Mouse (Mus musculus): ENCODE results near the gene Sult2b1. TPM values are rescaled to one million over a fixed set of nuclear protein-coding genes. Genes with fewer than 3 reads are reported as not detected.

The Sult2b1 gene
- total RNA-seq, 4 experiments from 2014 or later, result 9.9 to 12.5 (median 11.3) TPM

DNA sequence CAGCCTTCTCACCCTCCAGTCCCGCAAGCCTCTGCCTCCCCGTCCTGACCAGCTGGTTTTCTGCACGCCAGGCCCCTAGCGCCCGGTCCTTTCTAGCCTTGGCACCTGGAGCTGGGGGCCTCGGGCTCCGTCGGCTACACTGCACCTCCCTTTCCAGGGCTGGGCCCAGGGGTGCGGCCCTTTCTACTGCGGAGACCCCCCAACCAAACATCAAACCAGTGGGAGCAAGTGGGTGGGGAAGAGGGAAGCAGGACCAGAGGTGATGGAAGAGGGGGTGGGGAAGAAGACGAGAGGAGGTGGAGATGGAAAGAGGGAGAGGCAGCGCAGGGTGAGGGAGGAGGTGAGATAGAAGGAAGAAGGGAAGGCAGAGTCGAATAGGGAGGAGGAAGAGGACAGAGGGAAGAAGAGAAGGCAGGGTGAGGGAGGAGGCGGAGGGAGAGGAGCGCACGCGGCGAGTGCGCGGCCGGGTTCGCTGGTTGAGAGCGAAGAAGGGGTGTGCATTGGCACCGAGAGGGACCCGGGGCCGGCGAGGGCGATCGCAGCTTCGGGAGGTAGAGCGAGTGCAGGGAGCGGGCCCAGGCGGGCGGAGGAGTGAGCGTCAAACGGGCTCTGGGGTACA lies 84.8 kb downstream of the Sult2b1 start, which contains the start of gene Car11:
TSS of gene Car11 (plus strand) at position 321 of the 619 bp plus-strand sequence.
- no peak for DNase-seq (ENCODE audit: low spot score in 2 of 2)

DNA sequence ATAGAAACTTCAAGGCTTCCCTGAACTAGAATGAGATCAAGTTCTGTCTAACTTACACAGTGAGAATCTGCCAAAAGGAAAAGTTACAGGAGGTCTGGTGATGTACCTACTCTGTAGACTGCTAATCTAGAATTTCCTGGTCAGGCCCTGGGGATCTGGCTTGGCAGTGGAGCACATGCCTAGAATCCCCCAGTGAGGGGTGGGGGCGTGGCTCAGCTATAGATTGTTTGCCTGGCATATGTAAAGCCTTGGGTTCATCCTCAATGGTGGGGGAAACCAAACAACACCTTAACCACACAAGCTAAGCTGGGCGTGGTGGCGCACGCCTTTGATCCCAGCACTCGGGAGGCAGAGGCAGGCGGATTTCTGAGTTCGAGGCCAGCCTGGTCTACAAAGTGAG lies 86.6 kb downstream of the Sult2b1 start:
- no peak for DNase-seq (ENCODE audit: low spot score in 2 of 2)

GRCm38 (mm10) chr7:45695098-45695497 lies 89.4 kb downstream of the Sult2b1 start:
- DNase-seq (ENCODE audit: low spot score in 2 of 2), result no peak

GRCm38 (mm10) chr7:45693921-45694591 lies 90.4 kb downstream of the Sult2b1 start, which contains the start of gene Sec1:
Gene Sec1 (minus strand): TSS chr7:45694402.
- DNase-seq (ENCODE audit: low spot score in 2 of 2), result no peak

DNA sequence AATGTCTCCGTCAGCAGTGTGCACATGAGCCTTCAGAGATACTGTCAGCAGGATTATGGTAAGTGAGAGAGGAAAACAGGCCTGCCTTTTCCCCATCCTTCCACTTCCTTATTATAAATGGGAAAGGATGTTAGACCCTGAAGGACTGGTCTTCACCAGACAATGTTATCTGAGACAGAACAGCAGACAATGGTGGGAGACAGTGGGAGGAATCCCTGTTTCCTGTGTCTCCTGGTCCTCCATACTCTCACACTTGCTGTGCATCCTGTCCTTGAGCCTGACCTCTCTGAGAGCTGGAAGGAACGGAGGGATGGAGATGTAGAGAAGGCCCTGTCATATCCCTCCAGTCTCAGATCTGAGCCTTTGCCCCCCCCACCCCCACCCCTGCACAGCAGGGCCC lies 92.1 kb downstream of the Sult2b1 start:
- no peak for DNase-seq (ENCODE audit: low spot score in 2 of 2)

GRCm38 (mm10) chr7:45689800-45690199 lies 94.7 kb downstream of the Sult2b1 start:
- no peak for DNase-seq (ENCODE audit: low spot score in 2 of 2)

DNA sequence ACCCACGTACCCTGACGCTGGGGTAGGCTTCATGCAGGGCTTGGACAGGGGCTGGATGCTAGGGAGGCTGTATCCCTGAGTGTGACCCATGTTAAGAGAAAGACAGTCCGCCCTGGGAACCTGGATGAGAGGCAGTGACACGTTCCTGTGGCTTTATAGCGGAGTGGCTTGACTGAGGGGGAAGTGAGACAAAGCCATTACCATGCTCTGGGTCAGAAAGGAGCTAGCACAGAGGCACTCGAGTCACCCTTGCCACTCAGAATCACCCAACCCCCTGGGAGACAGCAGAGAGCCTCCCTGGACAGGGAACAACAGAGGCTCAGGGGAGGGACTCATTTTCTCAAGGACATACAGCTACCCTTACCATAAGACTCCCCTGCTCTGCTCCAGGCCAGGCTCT lies 95.4 kb downstream of the Sult2b1 start:
- no peak for DNase-seq (ENCODE audit: low spot score in 2 of 2)

DNA sequence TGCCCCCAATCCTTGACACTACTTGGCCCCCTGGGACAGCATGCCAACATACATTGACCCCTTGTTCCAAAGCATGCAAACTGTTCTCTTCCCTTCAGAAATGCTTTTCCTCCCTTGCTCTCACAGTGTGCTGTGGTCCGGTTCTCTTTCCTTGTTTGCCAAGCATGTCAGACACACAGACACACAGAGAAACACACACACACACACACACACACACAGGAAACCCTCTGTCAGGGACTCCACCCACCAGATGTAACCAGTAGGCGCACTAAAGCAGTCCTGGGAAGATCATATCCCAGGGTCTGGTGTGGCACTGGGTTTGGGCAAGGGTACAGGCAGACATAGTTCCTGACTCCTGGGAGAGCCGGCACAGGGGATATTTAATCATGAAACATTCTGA lies 97.6 kb downstream of the Sult2b1 start:
- no peak for DNase-seq (ENCODE audit: low spot score in 2 of 2)

GRCm38 (mm10) chr7:45685811-45686210 lies 98.7 kb downstream of the Sult2b1 start:
- DNase-seq (ENCODE audit: low spot score in 2 of 2), result no peak

GRCm38 (mm10) chr7:45683396-45684050 lies 100.9 kb downstream of the Sult2b1 start, which contains the start of gene Ntn5:
Gene Ntn5 (plus strand): TSS chr7:45684022.
- no peak for DNase-seq (ENCODE audit: low spot score in 2 of 2)

DNA sequence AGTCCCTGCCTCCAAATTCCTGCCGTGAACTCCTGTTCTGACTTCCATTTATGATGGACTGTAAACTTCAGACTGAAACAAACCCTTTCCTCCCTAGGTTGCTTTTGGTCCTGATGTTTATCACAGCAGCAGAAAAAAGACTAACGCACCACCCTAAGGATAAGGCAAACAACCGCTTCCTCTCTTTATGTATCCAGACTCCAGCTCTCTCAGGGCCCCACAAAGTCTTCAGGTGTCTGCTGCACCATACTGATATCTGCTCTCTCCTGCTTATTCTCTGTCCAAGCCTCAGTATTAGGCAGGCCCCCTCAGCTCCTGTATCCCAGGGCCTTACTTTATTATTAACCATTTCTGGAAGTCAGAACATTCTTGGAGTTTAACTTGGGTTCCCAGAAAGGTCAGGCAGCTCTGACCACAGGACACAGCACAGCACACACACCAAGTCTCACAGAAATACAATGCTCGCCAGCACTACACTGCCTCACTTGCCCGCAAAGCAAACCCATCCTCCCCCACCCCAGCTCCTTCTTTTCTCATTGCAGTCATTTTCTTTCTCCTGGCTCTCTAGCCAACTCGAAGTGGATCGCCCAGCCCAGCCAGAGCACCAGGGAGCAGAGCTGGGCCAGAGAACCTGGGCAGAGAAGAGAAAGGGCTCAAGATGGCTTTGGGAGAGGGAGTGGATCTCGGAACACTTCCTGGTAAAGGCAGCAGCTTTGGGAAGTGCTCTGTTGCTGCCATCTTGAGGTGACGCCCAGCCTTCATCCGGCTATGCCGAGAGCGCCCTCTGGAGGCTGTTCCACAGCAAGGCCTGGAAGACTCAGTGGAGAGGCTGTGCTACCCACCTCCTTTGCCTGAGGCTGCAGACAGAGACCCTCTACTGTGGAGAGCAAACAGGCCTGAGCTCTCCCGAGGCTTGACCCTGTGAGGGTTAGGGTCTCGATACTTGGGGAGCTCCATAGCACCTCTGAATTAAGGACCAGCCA lies 102.0 kb downstream of the Sult2b1 start:
- peak; percentile 73 to 90 for DNase-seq (ENCODE audit: low spot score in 2 of 2)

DNA sequence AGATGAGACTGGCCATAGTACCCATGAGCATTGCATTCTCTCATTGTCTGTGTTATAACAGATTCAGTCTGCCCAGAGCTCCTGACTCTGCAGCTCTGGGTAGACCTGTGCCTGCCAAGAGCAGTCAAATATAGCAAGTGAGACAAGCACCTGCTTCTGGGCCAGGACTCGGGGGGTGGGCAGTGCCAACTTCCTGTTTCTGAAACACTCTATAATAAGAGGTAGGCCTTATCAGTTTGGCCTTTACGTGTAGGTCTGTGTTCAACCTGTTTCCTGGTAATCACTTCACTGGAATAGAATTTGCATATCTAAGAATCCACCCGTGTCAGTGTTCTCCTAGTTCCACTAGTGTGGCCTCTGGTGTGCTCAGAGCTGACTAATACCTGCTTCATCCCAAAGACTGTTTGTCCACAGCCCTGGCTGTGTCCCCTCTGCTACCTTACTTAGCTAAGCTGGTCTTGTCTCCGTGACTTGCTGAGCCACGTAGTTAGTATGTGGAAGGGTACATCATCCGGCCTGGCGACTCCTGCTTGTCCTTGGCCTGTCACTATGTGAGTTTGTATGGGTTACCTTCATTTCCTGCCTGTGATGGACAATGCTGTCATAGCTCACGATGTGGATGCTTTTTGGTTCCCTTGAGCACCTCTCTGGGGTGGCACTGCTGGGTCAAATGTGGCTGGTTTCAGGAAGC lies 103.3 kb downstream of the Sult2b1 start:
- DNase-seq (ENCODE audit: low spot score in 2 of 2), result no peak

Other genes with a start within 250 kb of the Sult2b1 start
- not detected for gene Hsd17b14, start 229.8 kb downstream of the Sult2b1 start, total RNA-seq (2022)
- gene Bcat2, start 214.5 kb downstream of the Sult2b1 start, total RNA-seq (2022), result 10 to 100 TPM; 23.2 to 33.0 (median 29.9) TPM
- gene Fgf21, start 169.2 kb downstream of the Sult2b1 start, total RNA-seq (2022), result not detected
- under 1 TPM in 3 of 4 experiments, not detected in 1; 0.20 to 0.28 (median 0.21) TPM for gene Fut1, start 167.4 kb downstream of the Sult2b1 start, total RNA-seq (2022)
- gene Izumo1, start 162.9 kb downstream of the Sult2b1 start, total RNA-seq (2022), result under 1 TPM in 3 of 4 experiments, not detected in 1; 0.14 to 0.27 (median 0.22) TPM
- 1 to 10 TPM; 5.8 to 7.5 (median 6.6) TPM for gene Rasip1, start 157.2 kb downstream of the Sult2b1 start, total RNA-seq (2022)
- gene Mamstr, start 144.7 kb downstream of the Sult2b1 start, total RNA-seq (2022), result 1 to 10 TPM; 1.5 to 4.4 (median 2.4) TPM
- gene Fut2, start 118.3 kb downstream of the Sult2b1 start, total RNA-seq (2022), result under 1 TPM in 3 of 4 experiments, not detected in 1; 0.20 to 0.27 (median 0.23) TPM
- gene Ntn5, start 100.6 kb downstream of the Sult2b1 start, total RNA-seq (2022), result 10 to 100 TPM in 3 of 4 experiments, 1 to 10 TPM in 1; 9.1 to 13.5 (median 11.6) TPM
- gene Sec1, start 90.3 kb downstream of the Sult2b1 start, total RNA-seq (2022), result 1 to 10 TPM; 1.6 to 4.6 (median 3.3) TPM
- 100 to 1,000 TPM; 158 to 230 (median 187) TPM for gene Car11, start 84.8 kb downstream of the Sult2b1 start, total RNA-seq (2022)
- gene Dbp, start 79.6 kb downstream of the Sult2b1 start, total RNA-seq (2022), result 100 to 1,000 TPM in 2 of 4 experiments, 10 to 100 TPM in 2; 76.7 to 136 (median 109) TPM
- gene Rpl18, start 69.2 kb downstream of the Sult2b1 start, total RNA-seq (2022), result 100 to 1,000 TPM; 385 to 434 (median 409) TPM
- gene Sphk2, start 66.7 kb downstream of the Sult2b1 start, total RNA-seq (2022), result 10 to 100 TPM; 28.1 to 36.7 (median 32.7) TPM
- gene Fam83e, start 63.5 kb downstream of the Sult2b1 start, total RNA-seq (2022), result under 1 TPM in 3 of 4 experiments, not detected in 1; 0.18 to 0.41 (median 0.19) TPM
- not detected for gene Spaca4, start 58.9 kb downstream of the Sult2b1 start, total RNA-seq (2022)
- gene Lmtk3, start 931 bp downstream of the Sult2b1 start, total RNA-seq (2022), result 100 to 1,000 TPM; 251 to 313 (median 283) TPM
- gene Cyth2, start 29.9 kb upstream of the Sult2b1 start, total RNA-seq (2022), result 100 to 1,000 TPM; 135 to 147 (median 139) TPM
- 1 to 10 TPM; 1.6 to 2.1 (median 1.8) TPM for gene Kcnj14, start 40.1 kb upstream of the Sult2b1 start, total RNA-seq (2022)
- gene Grwd1, start 46.3 kb upstream of the Sult2b1 start, total RNA-seq (2022), result 10 to 100 TPM; 19.3 to 24.7 (median 22.3) TPM
- 10 to 100 TPM; 72.8 to 86.3 (median 79.1) TPM for gene Kdelr1, start 88.1 kb upstream of the Sult2b1 start, total RNA-seq (2022)
- gene Grin2d, start 93.7 kb upstream of the Sult2b1 start, total RNA-seq (2022), result 10 to 100 TPM in 2 of 4 experiments, 1 to 10 TPM in 2; 8.6 to 11.1 (median 10.1) TPM
- under 1 TPM in 1 of 4 experiments, not detected in 3; 0.64 TPM for gene Syngr4, start 112.0 kb upstream of the Sult2b1 start, total RNA-seq (2022)
- 10 to 100 TPM; 19.8 to 24.1 (median 21.2) TPM for gene Tmem143, start 112.3 kb upstream of the Sult2b1 start, total RNA-seq (2022)
- 1 to 10 TPM; 2.6 to 6.3 (median 6.2) TPM for gene Emp3, start 136.7 kb upstream of the Sult2b1 start, total RNA-seq (2022)
- gene Ccdc114, start 139.4 kb upstream of the Sult2b1 start, total RNA-seq (2022), result 1 to 10 TPM; 3.7 to 5.4 (median 4.5) TPM
- 1 to 10 TPM; 1.8 to 3.5 (median 2.6) TPM for gene Abcc6, start 245.6 kb upstream of the Sult2b1 start, total RNA-seq (2022)
- gene Nomo1, start 249.0 kb upstream of the Sult2b1 start, total RNA-seq (2022), result 100 to 1,000 TPM in 3 of 4 experiments, 10 to 100 TPM in 1; 96.7 to 108 (median 105) TPM

Measured in layer of hippocampus, adult 8-10 months (tissue).